Comparison of ENCODE assay signal across 8 mouse cellular contexts in the genomic region with DNA sequence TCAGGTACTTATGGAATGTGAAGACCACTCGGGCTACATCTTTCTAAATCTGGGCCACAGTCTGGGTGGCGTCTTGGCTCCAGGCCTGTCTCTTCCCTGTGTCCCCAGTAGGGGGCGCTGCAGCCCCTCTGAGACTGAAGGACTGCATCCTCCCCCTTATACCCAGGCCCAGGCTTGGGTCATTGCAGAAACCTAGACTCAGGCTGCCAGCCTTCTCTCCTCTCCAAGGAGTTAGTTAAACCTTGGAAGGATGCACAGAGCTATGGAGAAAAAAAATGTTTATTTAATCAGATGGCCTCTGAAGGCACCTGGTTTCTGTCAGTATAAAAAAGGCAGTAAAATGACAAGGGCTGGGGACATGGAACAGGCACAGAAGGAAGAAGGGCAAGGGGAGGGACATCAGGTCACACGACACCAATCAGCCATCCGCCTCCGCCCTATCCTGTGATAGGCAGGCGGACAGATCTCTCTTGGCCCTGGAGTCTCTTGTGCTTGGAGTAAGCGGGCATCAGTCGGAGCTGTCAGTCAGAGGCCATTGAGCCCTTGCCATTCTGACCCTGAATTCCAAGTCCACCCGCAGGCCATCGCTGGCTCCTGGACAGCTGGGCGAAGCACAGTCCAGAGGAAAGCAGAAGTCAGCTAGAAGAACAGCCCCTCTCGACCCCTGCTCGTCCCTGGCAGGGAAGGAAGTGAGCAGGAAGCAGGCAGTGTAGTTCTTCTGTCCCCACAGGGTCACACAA. TPM values are rescaled to one million over a fixed set of nuclear protein-coding genes. Genes with fewer than 3 reads are reported as not detected.
DNase-seq lines count a peak whose midpoint lies in the region; ATAC-seq and TF ChIP-seq lines count a peak whose summit lies in the region.

No protein-coding gene starts in this region.

- peak overlapping the region; percentile 37 for H3K27ac ChIP-seq in hindbrain, embryonic 11.5 days (ENCODE audit: low read depth, low read length)

- no peak overlapping the region for H3K4me2 ChIP-seq in hindbrain, embryonic 11.5 days (replicated peaks; ENCODE audit: low read depth, low read length)

- H3K4me3 ChIP-seq in G1E (ENCODE audit: low read depth, low read length) = peak overlapping the region; percentile 57; the same call in 1 of the 2 replicates
- H3K4me3 ChIP-seq in hindbrain, embryonic 11.5 days (ENCODE audit: low read depth, low read length) = no peak overlapping the region

- peaks cover 73% of the 10 kb centered on the region for H3K4me1 ChIP-seq in G1E (ENCODE audit: insufficient read depth, low read depth, low read length)
- 0 out of 2 replicates have a peak, but pooled peaks cover 4% of the 10 kb centered on the region for H3K4me1 ChIP-seq in hindbrain, embryonic 11.5 days (replicated peaks; ENCODE audit: control insufficient read depth, insufficient read depth, low read length)

- no peak for ATAC-seq in G1E (ENCODE audit: extremely low read depth, insufficient number of reproducible peaks, low FRiP score, poor library complexity, severe bottlenecking)
- ATAC-seq in hindbrain, embryonic 11.5 days (ENCODE audit: low FRiP score) = peak; percentile 75

- peaks cover 7% of the 10 kb centered on the region for H3K9me3 ChIP-seq in G1E (replicated peaks)
- no peaks in the 10 kb centered on the region for H3K9me3 ChIP-seq in hindbrain, embryonic 11.5 days (ENCODE audit: control insufficient read depth, low read length)

- H3K36me3 ChIP-seq in G1E (replicated peaks) = peaks cover 64% of the 10 kb centered on the region
- H3K36me3 ChIP-seq in hindbrain, embryonic 11.5 days (ENCODE audit: control insufficient read depth, insufficient read depth, low read length) = no peaks in the 10 kb centered on the region

- peak; percentile 67 for DNase-seq in G1E (ENCODE audit: low spot score)
- DNase-seq in cerebellum, adult 9-10 months = peak; percentile 86
- peak; percentile 73 to 79 for DNase-seq in frontal cortex, postnatal 10 days (ENCODE audit: low spot score in 2 of 2)
- DNase-seq in hindbrain, embryonic 11.5 days (ENCODE audit: low spot score) = peak; percentile 90
- peak; percentile 67 to 79 for DNase-seq in layer of hippocampus, postnatal 25 days (ENCODE audit: extremely low spot score in 1 of 2, low spot score in 1 of 2)
- DNase-seq in lung, postnatal 36 days = peak; percentile 86
- DNase-seq in right cerebral cortex, adult 18-20 months = peak; percentile 69
- DNase-seq in urinary bladder, postnatal 10 days (ENCODE audit: low spot score) = peak; percentile 55

- WGBS in hindbrain, embryonic 11.5 days = 14% methylated on average over 14 of the region's 14 CpGs

- TF ChIP-seq CTCF in G1E (IDR thresholded peaks at IDR 0.05; ENCODE audit: low read depth, low read length) = peak; percentile 84

- no peaks in the 10 kb centered on the region; the same call in 1 of the 2 replicates for H3K27me3 ChIP-seq in G1E (ENCODE audit: insufficient read depth, low read length)
- H3K27me3 ChIP-seq in hindbrain, embryonic 11.5 days (ENCODE audit: control insufficient read depth, insufficient read depth, low read length) = no peaks in the 10 kb centered on the region

- no peak overlapping the region for H3K9ac ChIP-seq in hindbrain, embryonic 11.5 days (ENCODE audit: low read depth, low read length)

RNA-seq across cellular contexts. Expression of a gene that starts 12.0 kb away (rescaled TPM):
- total RNA-seq in G1E (2014; fragmentation: Nextera tagmentation) = 1,427 and 1,464 TPM in 2 replicates
- total RNA-seq in G1E (2017) = 1,152 and 1,547 TPM in 2 replicates
- 681 and 1,104 TPM in 2 replicates for polyA plus RNA-seq in G1E (2012)
- 1,644 and 1,674 TPM in 2 replicates for polyA plus RNA-seq in hindbrain, embryonic 11.5 days (2014; fragmentation: Nextera tagmentation; extraction: Ambion mirVana)
- 1,000 to 10,000 TPM; 1,671 to 1,815 TPM for total RNA-seq in layer of hippocampus, postnatal 25 days (2021)

RNA-seq across cellular contexts. Expression of a gene that starts 14.3 kb away (rescaled TPM):
- total RNA-seq in G1E (2014; fragmentation: Nextera tagmentation) (107 and 116 TPM in 2 replicates), G1E (2017) (93.5 and 118 TPM in 2 replicates)
- 143 and 207 TPM in 2 replicates for polyA plus RNA-seq in G1E (2012)
- polyA plus RNA-seq in hindbrain, embryonic 11.5 days (2014; fragmentation: Nextera tagmentation; extraction: Ambion mirVana) = 48.0 and 50.8 TPM in 2 replicates
- 10 to 100 TPM; 19.0 to 19.9 TPM for total RNA-seq in layer of hippocampus, postnatal 25 days (2021)

RNA-seq across cellular contexts. Expression of a gene that starts 16.8 kb away (rescaled TPM):
- total RNA-seq in G1E (2014; fragmentation: Nextera tagmentation) = not detected in 2 replicates
- not detected in 2 replicates for total RNA-seq in G1E (2017)
- polyA plus RNA-seq in G1E (2012) = not detected in 2 replicates
- 1.1 and 1.8 TPM in 2 replicates for polyA plus RNA-seq in hindbrain, embryonic 11.5 days (2014; fragmentation: Nextera tagmentation; extraction: Ambion mirVana)
- not detected for total RNA-seq in layer of hippocampus, postnatal 25 days (2021)

RNA-seq across cellular contexts. Expression of a gene that starts 21.4 kb away (rescaled TPM):
- total RNA-seq in G1E (2014; fragmentation: Nextera tagmentation) (46.5 and 60.9 TPM in 2 replicates), G1E (2017) (65.9 and 77.1 TPM in 2 replicates)
- polyA plus RNA-seq in G1E (2012) = 24.6 and 24.9 TPM in 2 replicates
- 89.9 and 91.5 TPM in 2 replicates for polyA plus RNA-seq in hindbrain, embryonic 11.5 days (2014; fragmentation: Nextera tagmentation; extraction: Ambion mirVana)
- 10 to 100 TPM; 36.1 to 38.7 TPM for total RNA-seq in layer of hippocampus, postnatal 25 days (2021)

RNA-seq across cellular contexts. Expression of a gene that starts 29.6 kb away (rescaled TPM):
- total RNA-seq in G1E (2014; fragmentation: Nextera tagmentation) (5.1 and 5.9 TPM in 2 replicates), G1E (2017) (11.0 and 11.1 TPM in 2 replicates)
- 8.6 and 9.2 TPM in 2 replicates for polyA plus RNA-seq in G1E (2012)
- 5.6 and 9.0 TPM in 2 replicates for polyA plus RNA-seq in hindbrain, embryonic 11.5 days (2014; fragmentation: Nextera tagmentation; extraction: Ambion mirVana)
- total RNA-seq in layer of hippocampus, postnatal 25 days (2021) = 1 to 10 TPM; 2.6 to 3.2 TPM

Comparison
In these comparisons a context has a peak if more than half of its experiments do, and no peak if none do; other contexts are left out.
1. RNA of a gene that starts 14.3 kb away (total RNA-seq): 93.5 to 118 TPM in G1E; 19.0 to 19.9 TPM in layer of hippocampus, postnatal 25 days; every median in the first group is over 4 times any median in the second.
2. Peak in every context shown above with its lines, with median percentiles within 50 percentile points of each other: DNase-seq.